Mouse (Mus musculus) cerebellum, postnatal 25 days (tissue): ENCODE data around the gene Krtap6-5.
"Not testable (repeated sequence)": the region's sequence is repeated elsewhere in the genome, so short reads cannot be mapped to it uniquely, and the experiment has no call there.

Experiments used
- DNase-seq, 2 experiments: peaks; one replicate each; pipeline ENCODE4 v3.0.0; 2021; ENCODE audit warnings: mixed read lengths in 2 of 2

The Krtap6-5 gene

GRCm38 (mm10) chr16:89047783-89048182 lies at the start of gene Krtap6-5:
Gene Krtap6-5 (minus strand): TSS chr16:89047883.
- DNase-seq = no peak

- DNase-seq = not testable (repeated sequence)
Observed at GRCm38 (mm10) chr16:89071041-89071440, 23.4 kb upstream of the Krtap6-5 start.

GRCm38 (mm10) chr16:89063902-89064301 lies 16.2 kb upstream of the Krtap6-5 start, which contains the start of gene 1110025L11Rik:
Gene 1110025L11Rik (minus strand): TSS chr16:89064002.
- DNase-seq = not testable (repeated sequence)

GRCm38 (mm10) chr16:89041372-89041771 lies 6.3 kb downstream of the Krtap6-5 start, which contains the start of gene Gm10228:
Gene Gm10228 (minus strand): TSS chr16:89041472.
- not testable (repeated sequence) for DNase-seq

- DNase-seq = not testable (repeated sequence)
Observed at GRCm38 (mm10) chr16:89031399-89031798, 16.3 kb downstream of the Krtap6-5 start, which contains the start of gene Krtap6-1. Gene Krtap6-1 (plus strand): TSS chr16:89031699.

GRCm38 (mm10) chr16:89014984-89015383 lies 32.7 kb downstream of the Krtap6-5 start, which contains the start of gene Gm10229:
Gene Gm10229 (plus strand): TSS chr16:89015284.
- not testable (repeated sequence) for DNase-seq

- no peak for DNase-seq
Observed at GRCm38 (mm10) chr16:89013973-89014372, 33.7 kb downstream of the Krtap6-5 start.

- DNase-seq = no peak
Observed at GRCm38 (mm10) chr16:89010659-89011058, 37.0 kb downstream of the Krtap6-5 start, which contains the start of gene Krtap22-2. Gene Krtap22-2 (minus strand): TSS chr16:89010759.
